Mouse (Mus musculus) testis, adult 2 months (tissue): ENCODE measurements around the gene 4930562C15Rik. TPM values are rescaled to one million over a fixed set of nuclear protein-coding genes. Genes with fewer than 3 reads are reported as not detected.

Source experiments
- H3K27ac ChIP-seq: fragments of 200-500 bp; 2 replicates; pipeline ENCODE4 v1.5.1; 2012; ENCODE audit warnings: low read depth, low read length; ENCODE audit not compliant: control insufficient read depth, insufficient read depth
- H3K27me3 ChIP-seq: fragments of 200-500 bp; 2 replicates; pipeline ENCODE4 v1.6.1; 2012; ENCODE audit warnings: mild to moderate bottlenecking, low read length, moderate library complexity; ENCODE audit not compliant: control insufficient read depth, insufficient read depth
- H3K36me3 ChIP-seq: fragments of 200-500 bp; 2 replicates; pipeline ENCODE4 v1.6.1; 2012; ENCODE audit warnings: mild to moderate bottlenecking, low read length; ENCODE audit not compliant: control insufficient read depth, insufficient read depth
- H3K4me1 ChIP-seq: fragments of 200-500 bp; 2 replicates; pipeline ENCODE4 v1.6.1; 2012; ENCODE audit warnings: low read length; ENCODE audit not compliant: control insufficient read depth, insufficient read depth
- H3K4me3 ChIP-seq: fragments of 200-500 bp; 2 replicates; pipeline ENCODE4 v1.5.1; 2012; ENCODE audit warnings: low read depth, mild to moderate bottlenecking, low read length, moderate library complexity, mixed read lengths; ENCODE audit not compliant: control insufficient read depth
- CTCF ChIP-seq: fragments of 200-500 bp; IDR thresholded peaks from 2 replicates; pipeline ENCODE4 v1.5.1; 2012; ENCODE audit warnings: low read depth, mild to moderate bottlenecking, inconsistent platforms, low read length, moderate library complexity; ENCODE audit not compliant: control insufficient read depth, insufficient read depth, insufficient replicate concordance
- POLR2A ChIP-seq: fragments of 200-500 bp; IDR thresholded peaks from 2 replicates; pipeline ENCODE4 v1.6.1; 2012; ENCODE audit warnings: low read depth, mild to moderate bottlenecking, inconsistent platforms, low read length, moderate library complexity; ENCODE audit not compliant: control insufficient read depth
- polyA plus RNA-seq: library from polyadenylated mRNA; depleted of rRNA; stranded (reverse); fragments of >200 nt; gene quantifications from 2 replicates; pipeline ENCODE4 v1.2.3, GENCODE M21; 2012; rRNA removed

Gene 4930562C15Rik
- 55.3 and 61.1 TPM in 2 replicates for polyA plus RNA-seq

GRCm38 (mm10) chr16:4835191-4835590 is at the start of gene 4930562C15Rik:
TSS of gene 4930562C15Rik (plus strand) at chr16:4835416.
- H3K27me3 ChIP-seq, result no peaks in the 10 kb centered on the region
- H3K4me3 ChIP-seq, result peak within 1 kb of the TSS; percentile 78
- H3K4me1 ChIP-seq, result peaks cover 6% of the 10 kb centered on the region
- H3K27ac ChIP-seq, result no peak within 1 kb of the TSS
- no peak for TF ChIP-seq CTCF
- TF ChIP-seq POLR2A, result peak; percentile 39; the same call in 1 of the 2 replicates
- no peaks in the 10 kb centered on the region for H3K36me3 ChIP-seq

GRCm38 (mm10) chr16:4785706-4786105 is 49.5 kb upstream of the 4930562C15Rik start:
- Histone ChIP-seq H3K27ac (no peak overlapping the region), H3K27me3 (no peaks in the 10 kb centered on the region), H3K36me3 (no peaks in the 10 kb centered on the region; the same call in 1 of the 2 replicates), H3K4me1 (peaks cover 7% of the 10 kb centered on the region), H3K4me3 (no peak overlapping the region)
- TF ChIP-seq CTCF (no peak), POLR2A (no peak)

DNA sequence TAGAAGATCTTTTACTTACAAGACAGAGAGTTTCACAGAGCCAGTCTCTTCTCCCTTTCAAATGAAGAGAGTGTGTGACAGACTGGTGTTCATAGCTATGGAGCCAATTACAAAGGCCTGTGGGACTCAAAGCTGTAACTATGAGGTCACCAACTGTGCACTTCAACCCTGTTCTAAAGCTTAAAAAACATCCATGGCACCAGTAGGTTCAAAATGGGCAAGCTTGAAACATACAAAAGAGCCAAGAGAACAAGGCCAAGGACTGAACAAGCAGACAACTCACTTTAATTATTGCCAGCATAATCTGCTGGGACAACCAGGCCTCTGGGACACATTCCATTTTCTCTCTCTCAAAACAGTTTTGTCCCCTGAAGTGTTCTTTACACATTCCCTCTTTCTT is 47.0 kb upstream of the 4930562C15Rik start:
- no peaks in the 10 kb centered on the region for H3K27me3 ChIP-seq
- H3K4me1 ChIP-seq, result peaks cover 7% of the 10 kb centered on the region
- no peak overlapping the region for H3K27ac ChIP-seq
- no peaks in the 10 kb centered on the region; the same call in 1 of the 2 replicates for H3K36me3 ChIP-seq
- H3K4me3 ChIP-seq, result peak overlapping the region; percentile 43; the same call in 1 of the 2 replicates
- TF ChIP-seq POLR2A (no peak), CTCF (no peak)

DNA sequence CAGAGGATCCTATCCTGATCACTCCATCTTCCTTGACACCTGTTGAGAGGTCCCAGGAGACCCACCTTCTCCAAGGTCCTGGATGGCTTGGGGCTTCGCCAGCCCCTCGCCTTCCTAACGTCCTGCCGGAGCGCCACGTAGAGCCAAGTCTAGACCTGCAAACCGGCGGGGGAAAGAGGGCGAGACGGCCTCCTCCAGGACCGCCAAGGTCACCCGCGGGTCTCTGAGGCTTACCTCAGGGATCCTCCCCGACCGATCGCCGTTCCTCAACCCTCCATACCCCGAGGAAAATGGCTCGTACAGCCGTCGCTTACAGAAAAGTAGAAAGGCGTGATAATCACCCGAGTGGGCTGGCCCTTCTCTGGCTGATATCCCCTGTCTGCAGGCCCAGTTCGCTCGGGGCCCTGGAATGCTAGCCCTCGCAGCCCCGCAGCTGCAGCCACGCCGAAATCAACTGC is 45.9 kb upstream of the 4930562C15Rik start:
- H3K27ac ChIP-seq, result peak overlapping the region; percentile 100
- H3K27me3 ChIP-seq, result no peaks in the 10 kb centered on the region
- peak overlapping the region; percentile 86 for H3K4me3 ChIP-seq
- H3K4me1 ChIP-seq, result peaks cover 7% of the 10 kb centered on the region
- TF ChIP-seq CTCF (no peak), POLR2A (no peak)
- H3K36me3 ChIP-seq, result no peaks in the 10 kb centered on the region; the same call in 1 of the 2 replicates

DNA sequence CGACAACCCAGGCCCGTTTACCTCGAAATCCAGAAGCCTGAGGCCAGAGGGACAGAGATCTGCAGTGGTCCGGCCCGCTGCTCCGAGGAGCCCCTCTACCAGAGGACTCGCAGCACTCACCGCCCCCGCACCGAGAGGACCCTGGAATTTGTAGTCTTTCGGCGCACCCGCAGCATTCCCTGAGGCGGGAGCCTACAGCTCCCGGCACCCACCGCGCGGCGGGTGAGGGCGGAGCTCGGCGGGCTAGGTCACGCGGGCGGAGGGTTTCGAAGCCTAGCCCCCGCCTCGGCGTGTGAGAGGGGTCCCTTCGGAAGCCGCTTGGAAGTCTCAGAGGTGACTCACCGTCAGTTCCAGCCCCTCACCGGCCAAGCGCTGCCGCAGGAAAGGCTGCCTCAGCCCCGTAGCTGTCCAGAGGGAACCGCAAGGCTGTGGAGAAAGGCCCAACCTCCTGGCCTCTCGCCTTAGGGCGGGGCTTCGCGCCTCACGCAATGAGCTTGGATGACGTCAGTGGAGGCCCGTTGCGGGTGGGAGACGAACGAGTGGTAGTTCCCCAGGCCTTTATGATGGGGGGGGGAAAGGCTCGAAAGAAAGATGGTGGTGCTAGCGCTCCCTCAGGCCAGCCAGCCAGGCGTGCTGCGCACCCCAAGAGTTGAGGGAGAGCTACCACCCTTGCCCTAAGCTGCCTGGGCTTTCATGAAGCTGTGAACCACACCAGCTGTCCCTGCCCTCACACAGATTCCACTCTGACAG is 45.2 kb upstream of the 4930562C15Rik start, which contains the start of gene Cdip1:
Cdip1 (minus strand) TSS at position 483 of the 750 bp plus-strand sequence.
- Histone ChIP-seq H3K27ac (peak within 1 kb of the TSS; percentile 100), H3K4me1 (peaks cover 7% of the 10 kb centered on the region), H3K36me3 (no peaks in the 10 kb centered on the region; the same call in 1 of the 2 replicates), H3K27me3 (no peaks in the 10 kb centered on the region), H3K4me3 (peak within 1 kb of the TSS; percentile 86)
- no peak for TF ChIP-seq CTCF
- TF ChIP-seq POLR2A, result peak; percentile 67

- Histone ChIP-seq H3K27me3 (no peaks in the 10 kb centered on the region), H3K4me3 (no peak overlapping the region; the same call in 1 of the 2 replicates), H3K4me1 (peaks cover 7% of the 10 kb centered on the region), H3K36me3 (no peaks in the 10 kb centered on the region; the same call in 1 of the 2 replicates), H3K27ac (no peak overlapping the region)
- TF ChIP-seq CTCF, result no peak
- no peak for TF ChIP-seq POLR2A
Measured at GRCm38 (mm10) chr16:4791332-4791731, 43.9 kb upstream of the 4930562C15Rik start.

DNA sequence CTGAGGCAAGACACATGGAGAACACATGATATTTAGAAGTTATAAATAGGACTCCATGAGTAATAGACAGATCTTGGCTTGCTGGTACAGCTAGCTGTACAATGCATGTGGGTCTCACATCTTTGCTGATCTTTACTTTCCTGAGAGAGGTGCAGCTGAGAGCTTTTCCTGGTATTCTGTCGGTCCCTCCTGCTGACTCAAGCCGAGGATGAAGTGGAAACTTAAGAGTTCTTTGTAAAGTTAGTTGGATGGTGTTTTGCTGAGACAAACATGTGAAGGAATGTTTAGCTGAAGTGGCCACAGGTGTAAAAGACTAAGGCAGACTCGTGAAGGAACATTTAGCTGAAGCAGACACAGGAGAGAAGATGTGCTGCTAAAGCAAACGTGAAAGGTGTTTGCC is 38.6 kb upstream of the 4930562C15Rik start:
- Histone ChIP-seq H3K4me1 (no peaks in the 10 kb centered on the region), H3K27ac (no peak overlapping the region), H3K36me3 (no peaks in the 10 kb centered on the region), H3K27me3 (no peaks in the 10 kb centered on the region), H3K4me3 (no peak overlapping the region)
- TF ChIP-seq CTCF (no peak), POLR2A (no peak)
